Mouse (Mus musculus) right cerebral cortex, adult 2 months (tissue): ENCODE measurements at regions not wholly inside any gene's neighbourhood (a gene's known extent, or its start where the extent isn't known, plus 50 kb on each side); places are given as distances from the start of the nearest gene placed in this dataset.

Experiments used
- DNase-seq, 2 experiments: peaks; one replicate each; pipeline ENCODE4 v3.0.0; 2021 to 2022; ENCODE audit warnings: low spot score in 2 of 2

- DNase-seq = no peak
Measured at GRCm38 (mm10) chr2:149467801-149468200, 62.9 kb downstream of the Cst10 start.

GRCm38 (mm10) chr2:149472411-149472810 lies 67.6 kb downstream of the Cst10 start:
- DNase-seq = no peak

GRCm38 (mm10) chr2:149493280-149493988 lies 88.6 kb downstream of the Cst10 start:
- DNase-seq = peak; percentile 38 to 53

GRCm38 (mm10) chr2:149512870-149513269 lies 108.0 kb downstream of the Cst10 start:
- no peak for DNase-seq

- DNase-seq = no peak
Measured at GRCm38 (mm10) chr2:149524424-149524823, 119.6 kb downstream of the Cst10 start.

- peak; percentile 14 to 25 for DNase-seq
Measured at GRCm38 (mm10) chr2:149542837-149543236, 138.0 kb downstream of the Cst10 start.

GRCm38 (mm10) chr2:149545708-149546107 lies 140.9 kb downstream of the Cst10 start:
- no peak for DNase-seq

- no peak for DNase-seq
Measured at GRCm38 (mm10) chr2:149546639-149547200, 141.9 kb downstream of the Cst10 start.

GRCm38 (mm10) chr2:149555209-149555608 lies 150.4 kb downstream of the Cst10 start:
- DNase-seq = no peak

- no peak for DNase-seq
Measured at GRCm38 (mm10) chr2:149573773-149574172, 168.9 kb downstream of the Cst10 start.

GRCm38 (mm10) chr2:149602581-149602980 lies 197.7 kb downstream of the Cst10 start:
- no peak for DNase-seq

- no peak for DNase-seq
Measured at GRCm38 (mm10) chr2:149613381-149613780, 208.5 kb downstream of the Cst10 start.

GRCm38 (mm10) chr2:149614078-149614939 lies 209.5 kb downstream of the Cst10 start:
- no peak for DNase-seq

- peak; percentile 5 to 7 for DNase-seq
Measured at GRCm38 (mm10) chr2:149625626-149626025, 203.4 kb upstream of the Syndig1 start.

GRCm38 (mm10) chr2:149641207-149641606 lies 187.8 kb upstream of the Syndig1 start:
- DNase-seq = no peak

- DNase-seq = no peak
Measured at GRCm38 (mm10) chr2:149651829-149652228, 177.2 kb upstream of the Syndig1 start.

GRCm38 (mm10) chr2:149661086-149661485 lies 167.9 kb upstream of the Syndig1 start:
- no peak for DNase-seq

- DNase-seq = peak; percentile 16 to 30
Measured at GRCm38 (mm10) chr2:149664377-149664776, 164.6 kb upstream of the Syndig1 start.

GRCm38 (mm10) chr2:149666412-149666811 lies 162.6 kb upstream of the Syndig1 start:
- peak; percentile 28 to 35 for DNase-seq

GRCm38 (mm10) chr2:149671870-149672269 lies 157.1 kb upstream of the Syndig1 start:
- no peak for DNase-seq

GRCm38 (mm10) chr2:149679822-149680459 lies 149.1 kb upstream of the Syndig1 start:
- DNase-seq = peak; percentile 17 to 25

- DNase-seq = peak in 1 of 2 experiments; percentile 3
Measured at GRCm38 (mm10) chr2:149722342-149722741, 106.7 kb upstream of the Syndig1 start.
